Mouse (Mus musculus) adrenal gland, adult 2 months (tissue): ENCODE measurements at regions not wholly inside any gene's neighbourhood (a gene's known extent, or its start where the extent isn't known, plus 50 kb on each side); places are given as distances from the start of the nearest gene placed in this dataset.
"Not testable (repeated sequence)": the region's sequence is repeated elsewhere in the genome, so short reads cannot be mapped to it uniquely, and the experiment has no call there.

Experiments used
- DNase-seq: peaks from one replicate; pipeline ENCODE4 v3.0.0; 2021

GRCm38 (mm10) chr9:82484341-82484740 is 345.0 kb upstream of the Irak1bp1 start:
- peak; percentile 16 for DNase-seq

DNA sequence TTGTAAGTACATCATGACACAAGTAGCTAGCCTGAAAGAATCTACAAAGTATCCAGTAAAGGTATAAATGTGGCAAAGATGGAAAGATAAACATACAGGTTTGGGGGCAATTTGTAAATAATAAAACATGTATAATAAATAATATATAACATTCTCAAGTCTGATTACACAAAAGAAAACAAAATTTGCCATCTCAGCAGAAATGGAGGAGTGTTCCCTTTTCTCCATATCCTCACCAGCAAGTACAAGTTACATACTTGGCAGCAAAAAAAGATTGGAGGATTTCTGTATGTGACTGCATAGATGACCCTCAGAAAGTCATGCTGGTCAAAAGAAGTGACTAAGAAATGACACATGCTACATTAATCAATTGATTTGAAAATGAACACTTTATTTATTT is 335.9 kb upstream of the Irak1bp1 start:
- no peak for DNase-seq

- DNase-seq: no peak
Observed at GRCm38 (mm10) chr9:82510014-82510413, 319.3 kb upstream of the Irak1bp1 start.

GRCm38 (mm10) chr9:82518993-82519392 is 310.3 kb upstream of the Irak1bp1 start:
- DNase-seq: no peak

- no peak for DNase-seq
Observed at GRCm38 (mm10) chr9:82527867-82528385, 301.4 kb upstream of the Irak1bp1 start.

- DNase-seq: no peak
Observed at GRCm38 (mm10) chr9:82552726-82553125, 276.6 kb upstream of the Irak1bp1 start.

DNA sequence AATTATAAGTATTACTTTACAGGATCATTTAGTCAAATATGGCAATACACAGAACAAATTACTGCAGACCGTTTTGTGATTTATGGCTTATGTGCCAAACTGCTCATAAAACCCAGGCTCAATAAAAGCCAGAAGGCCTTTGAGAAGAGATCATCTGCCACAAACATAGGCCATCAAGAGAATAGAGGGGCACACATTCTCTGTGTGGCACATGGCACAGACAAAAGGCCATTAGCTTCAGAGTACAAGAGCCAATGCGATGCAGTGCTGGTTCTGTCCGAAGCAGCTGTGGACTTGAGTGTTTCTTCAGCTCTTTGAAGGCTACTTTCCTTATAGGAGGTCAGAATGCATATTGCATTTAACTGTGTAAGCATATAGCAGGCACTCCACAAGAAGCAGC is 276.1 kb upstream of the Irak1bp1 start:
- no peak for DNase-seq

DNA sequence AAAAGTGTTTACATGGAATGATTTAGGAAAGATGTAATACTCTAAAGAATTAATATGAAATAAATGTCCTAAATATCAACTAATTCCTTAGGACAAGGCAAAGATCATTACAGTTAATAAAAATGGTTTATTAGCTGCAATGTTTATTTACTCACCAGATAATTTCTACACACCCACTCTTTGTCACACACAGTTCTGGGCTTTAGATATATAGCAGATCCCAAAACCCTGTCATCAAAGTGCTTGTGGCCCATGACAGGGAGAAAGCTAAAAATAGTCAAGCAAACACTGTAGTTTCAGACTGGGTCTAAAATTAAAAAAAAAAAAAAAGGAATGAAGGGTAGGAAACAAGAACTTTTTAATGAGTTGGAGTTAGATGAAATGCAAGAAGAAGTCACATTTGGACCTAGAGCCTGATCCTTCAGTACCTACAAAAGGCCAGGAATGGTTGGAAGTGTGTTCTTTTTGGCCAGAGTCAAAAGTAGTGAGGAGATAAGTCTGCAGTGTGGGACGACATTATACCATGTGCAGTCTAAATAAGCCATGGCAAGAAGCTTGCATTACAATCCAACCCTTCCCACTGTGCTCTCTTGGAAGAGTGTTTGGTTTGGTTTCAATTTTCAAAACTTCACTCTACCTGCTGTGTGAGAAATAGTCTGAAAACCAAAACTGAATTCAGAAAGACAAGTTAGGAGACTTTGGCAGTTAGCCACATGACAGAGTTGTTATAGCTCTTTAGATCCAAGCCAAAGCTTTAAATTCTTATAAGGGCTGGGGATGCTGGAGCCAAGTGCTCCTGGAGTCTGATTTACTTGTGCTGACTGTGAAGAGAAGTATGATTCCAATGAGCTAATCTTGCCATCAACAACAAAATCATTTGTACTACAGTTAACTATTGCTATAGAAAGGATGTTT is 266.5 kb upstream of the Irak1bp1 start:
- no peak for DNase-seq

DNA sequence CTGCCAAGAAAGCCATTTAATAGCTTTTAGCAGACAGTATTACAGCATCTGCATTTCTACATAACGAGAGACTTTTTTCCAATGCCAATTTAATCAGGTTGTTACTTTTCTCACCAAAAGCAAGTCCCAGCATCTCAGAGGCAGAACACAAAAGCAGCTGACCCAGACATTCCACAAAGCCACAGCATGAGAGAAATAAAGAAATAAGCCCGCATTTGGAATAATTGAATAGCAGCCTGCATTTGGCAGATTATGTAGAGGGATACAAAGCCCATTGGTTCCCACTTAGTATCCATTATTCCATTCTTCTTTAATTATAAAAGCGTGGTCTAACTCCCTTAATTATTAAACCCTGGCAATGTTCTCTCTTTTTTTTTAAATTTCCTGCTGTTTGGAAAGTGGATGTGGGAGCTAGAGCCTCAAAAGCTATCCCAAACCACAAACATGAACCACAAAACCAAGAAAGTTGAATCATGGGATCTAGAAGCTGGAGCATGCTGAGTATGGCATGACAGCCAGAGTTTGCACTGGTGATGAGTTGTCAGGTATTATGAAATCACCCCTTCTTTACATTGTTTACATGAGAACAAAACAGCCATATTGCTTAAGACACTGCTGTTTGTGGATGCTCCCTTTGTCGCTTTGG is 247.8 kb upstream of the Irak1bp1 start:
- no peak for DNase-seq

DNA sequence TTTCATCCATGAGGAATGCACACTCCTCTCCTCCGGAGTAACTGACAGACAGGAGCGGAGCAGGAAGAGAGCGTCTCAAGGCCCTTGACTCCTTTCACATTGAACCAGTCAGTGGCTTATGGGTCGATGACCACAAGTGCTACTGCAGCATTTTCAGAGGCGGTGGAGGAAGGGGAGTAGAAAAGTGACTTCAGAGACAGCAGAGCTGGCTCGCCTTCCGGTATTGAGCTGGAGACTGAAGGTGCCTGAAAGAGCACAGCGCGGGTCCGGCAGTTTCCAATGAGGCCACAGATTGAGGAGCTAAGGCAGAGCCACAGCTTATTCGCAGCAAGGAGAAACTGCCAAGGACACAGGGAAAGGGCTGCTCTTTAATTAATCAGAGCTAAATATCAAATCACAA is 220.2 kb upstream of the Irak1bp1 start:
- peak; percentile 26 for DNase-seq

DNA sequence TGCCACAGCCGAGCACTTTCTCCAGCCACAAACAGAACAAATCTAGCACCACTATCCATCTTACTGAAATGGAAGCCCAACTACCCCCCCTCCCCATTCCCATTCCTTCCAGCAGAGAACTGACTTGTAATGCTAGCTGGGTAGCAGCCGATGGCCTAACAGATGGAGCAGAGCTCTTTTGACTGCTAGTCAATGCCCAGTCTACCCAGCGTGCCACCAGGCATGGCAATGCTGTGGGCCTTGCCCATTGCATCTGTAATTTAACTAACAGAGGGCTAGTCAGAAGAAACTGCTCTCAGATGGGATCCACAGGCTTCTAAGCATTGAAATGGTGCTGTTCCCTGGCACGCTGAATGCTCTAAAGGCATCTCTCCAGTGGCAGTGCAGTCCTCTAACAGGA is 219.4 kb upstream of the Irak1bp1 start:
- DNase-seq: no peak

GRCm38 (mm10) chr9:82612526-82612925 is 216.8 kb upstream of the Irak1bp1 start:
- no peak for DNase-seq

DNA sequence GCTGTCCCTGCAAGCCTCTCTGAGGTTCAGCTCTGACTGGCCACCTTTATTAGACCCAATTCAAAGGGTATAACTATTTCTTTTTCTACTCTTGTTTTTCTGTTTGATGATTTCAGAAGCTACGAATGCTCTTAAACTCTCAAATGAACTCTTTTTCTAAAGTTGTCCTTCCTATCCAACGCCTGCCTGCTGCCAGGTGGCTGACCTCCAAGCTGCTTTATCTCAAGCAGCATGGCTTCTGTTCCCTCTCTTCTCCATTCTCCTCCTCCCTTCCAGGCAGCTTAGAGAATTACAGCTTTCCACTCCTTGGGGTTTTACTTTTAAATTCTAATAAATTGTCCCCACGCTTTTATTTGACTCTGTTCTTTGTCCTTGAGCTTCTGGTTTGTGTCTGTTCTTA is 196.9 kb upstream of the Irak1bp1 start:
- DNase-seq: no peak

DNA sequence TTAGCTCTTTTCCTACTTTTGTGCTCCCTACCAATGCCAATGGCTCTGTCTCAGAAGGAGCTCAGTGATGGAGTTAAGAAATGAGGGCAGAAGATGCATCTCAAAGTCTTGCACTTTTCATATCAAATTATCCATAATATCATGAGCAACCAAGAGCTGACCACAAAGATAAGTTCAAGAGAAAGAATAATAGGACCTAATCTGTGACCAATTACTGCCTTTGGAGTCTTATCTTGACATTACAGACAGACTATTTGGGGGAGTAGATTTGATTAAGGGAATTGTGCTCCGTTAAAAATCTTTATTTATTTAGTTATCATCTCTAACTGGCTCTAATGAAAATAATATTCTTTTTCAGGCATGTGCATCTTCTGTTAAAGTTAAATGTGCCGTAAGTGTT is 189.1 kb upstream of the Irak1bp1 start:
- no peak for DNase-seq

DNA sequence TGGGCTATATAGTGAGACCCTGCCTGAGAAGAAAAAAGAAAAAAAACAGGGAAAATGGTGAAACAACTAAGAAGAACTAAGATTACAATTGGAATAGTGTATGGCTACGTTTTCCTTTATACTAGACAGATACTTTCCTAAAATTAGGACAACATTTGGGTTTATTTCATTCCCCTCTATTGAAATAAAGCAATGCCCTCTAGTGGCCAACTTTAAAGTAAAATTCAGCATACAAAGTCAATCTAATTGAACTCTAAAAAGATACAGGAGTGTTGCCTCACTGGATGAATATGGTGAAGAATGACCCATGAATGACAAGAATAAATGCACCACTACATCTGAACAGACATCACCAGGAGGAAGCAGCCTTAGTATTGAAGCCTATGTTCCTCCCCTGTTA is 185.4 kb upstream of the Irak1bp1 start:
- no peak for DNase-seq

GRCm38 (mm10) chr9:82655511-82655910 is 173.8 kb upstream of the Irak1bp1 start:
- DNase-seq: not testable (repeated sequence)

GRCm38 (mm10) chr9:82682196-82682595 is 147.1 kb upstream of the Irak1bp1 start:
- DNase-seq: no peak

DNA sequence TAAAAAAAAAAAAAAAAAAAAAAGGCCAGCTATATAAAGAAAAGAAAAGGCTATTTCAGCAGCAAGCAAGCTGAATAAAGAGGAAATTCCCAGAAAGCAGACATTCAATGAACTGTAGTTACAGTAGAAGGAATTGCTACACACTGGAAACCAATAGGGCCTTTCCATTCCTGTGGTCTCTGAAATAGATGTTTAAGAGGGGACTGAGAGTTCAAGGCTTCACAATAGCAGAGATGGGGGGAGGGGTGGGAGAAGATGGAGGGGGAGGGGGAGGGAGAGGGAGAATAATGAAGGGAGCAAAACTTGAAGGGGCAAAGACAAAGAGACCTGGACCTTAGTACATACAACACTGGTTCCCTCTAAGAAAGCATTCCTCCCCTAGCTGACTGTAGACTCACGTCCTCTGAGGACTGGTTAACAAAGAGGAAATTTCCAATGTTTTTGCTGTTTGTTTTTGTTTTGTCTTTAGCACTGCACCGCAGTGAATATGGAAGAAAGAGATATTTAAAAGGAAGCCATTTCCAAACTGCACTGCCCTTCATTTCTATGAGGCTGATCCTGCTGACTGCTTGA is 119.8 kb upstream of the Irak1bp1 start:
- DNase-seq: no peak

- no peak for DNase-seq
Observed at GRCm38 (mm10) chr9:82709991-82710593, 119.2 kb upstream of the Irak1bp1 start.

GRCm38 (mm10) chr9:82710945-82711516 is 118.3 kb upstream of the Irak1bp1 start:
- DNase-seq: no peak

- DNase-seq: no peak
Observed at GRCm38 (mm10) chr9:82712769-82713733, 116.3 kb upstream of the Irak1bp1 start.
